Mouse (Mus musculus): ENCODE data around the gene Gm15446. TPM values are rescaled to one million over a fixed set of nuclear protein-coding genes. Genes with fewer than 3 reads are reported as not detected.

Gene Gm15446
- polyA plus RNA-seq (2012; rRNA removed): 0.66 and 0.97 TPM in 2 replicates

GRCm38 (mm10) chr5:109923261-109924071 lies at the start of gene Gm15446:
Gene Gm15446, plus strand, starts transcription at chr5:109923400.

Other genes starting within 250 kb of the Gm15446 start
- gene 5430403G16Rik, start 232.4 kb upstream of the Gm15446 start, polyA plus RNA-seq (2012; rRNA removed): 0.03 TPM in 2 replicates
- 0.79 and 1.3 TPM in 2 replicates for gene 4930522L14Rik, start 171.5 kb upstream of the Gm15446 start, polyA plus RNA-seq (2012; rRNA removed)
- gene Zfp932, start 73.1 kb downstream of the Gm15446 start, polyA plus RNA-seq (2012; rRNA removed): 0.70 and 1.1 TPM in 2 replicates
- 0.06 TPM in 1 of 2 replicates, not detected in the other for gene Gm17655, start 149.1 kb downstream of the Gm15446 start, polyA plus RNA-seq (2012; rRNA removed)
- 0.06 TPM in 1 of 2 replicates, not detected in the other for gene Gm35315, start 171.0 kb downstream of the Gm15446 start, polyA plus RNA-seq (2012; rRNA removed)
- 0.22 and 0.23 TPM in 2 replicates for gene Plcxd1, start 176.6 kb downstream of the Gm15446 start, polyA plus RNA-seq (2012; rRNA removed)
- gene Gtpbp6, start 184.8 kb downstream of the Gm15446 start, polyA plus RNA-seq (2012; rRNA removed): 122 and 143 TPM in 2 replicates
- 0.14 and 0.15 TPM in 2 replicates for gene Zfp605, start 186.7 kb downstream of the Gm15446 start, polyA plus RNA-seq (2012; rRNA removed)
- 67.2 and 69.3 TPM in 2 replicates for gene Chfr, start 212.4 kb downstream of the Gm15446 start, polyA plus RNA-seq (2012; rRNA removed)